Mouse (Mus musculus) macrophage (primary cell): ENCODE data around the gene Ccser2. TPM values are rescaled to one million over a fixed set of nuclear protein-coding genes. Genes with fewer than 3 reads are reported as not detected.

Experiments
- H3K27ac ChIP-seq: fragments of 350-480 bp; formaldehyde crosslinking; 2 replicates; pipeline ENCODE4 v1.9.0; 2021
- H3K36me3 ChIP-seq: fragments of 350-480 bp; formaldehyde crosslinking; 2 replicates; pipeline ENCODE4 v1.9.0; 2021; ENCODE audit errors: inconsistent target
- H3K4me3 ChIP-seq: fragments of 350-480 bp; formaldehyde crosslinking; 2 replicates; pipeline ENCODE4 v1.9.0; 2021; ENCODE audit errors: inconsistent target
- H3K79me2 ChIP-seq: fragments of 350-480 bp; formaldehyde crosslinking; 2 replicates; pipeline ENCODE4 v1.9.0; 2021; ENCODE audit errors: inconsistent target
- WGBS: methylation state at CpG from one replicate; pipeline ENCODE4 v1.1.7; 2026; ENCODE audit warnings: inconsistent platforms; ENCODE audit not compliant: missing documents; 5-methylcytosine and 5-hydroxymethylcytosine counted together
- polyA plus RNA-seq: library from polyadenylated mRNA; stranded (reverse); fragments of 250-400 nt; gene quantifications from 3 replicates; pipeline ENCODE4 v1.2.4, GENCODE M21; 2018; ENCODE audit warnings: inconsistent platforms

Ccser2 gene
- polyA plus RNA-seq, 1 experiment from 2014 or later = 11.6 TPM

- Histone ChIP-seq H3K36me3 (no peaks in the 10 kb centered on the region), H3K4me3 (no peak overlapping the region), H3K27ac (no peak overlapping the region), H3K79me2 (peaks cover 77% of the 10 kb centered on the region)
- 100% methylated on average over 3 of the region's 3 CpGs for WGBS
Measured at GRCm38 (mm10) chr14:36965421-36965820, 3.2 kb downstream of the Ccser2 start.

GRCm38 (mm10) chr14:36962477-36962876, 6.1 kb downstream of the Ccser2 start:
- Histone ChIP-seq H3K36me3 (no peaks in the 10 kb centered on the region), H3K27ac (no peak overlapping the region), H3K4me3 (no peak overlapping the region), H3K79me2 (peaks cover 92% of the 10 kb centered on the region)
- WGBS = 66% methylated on average over 2 of the region's 2 CpGs

- H3K4me3 ChIP-seq = no peak overlapping the region
- H3K27ac ChIP-seq = no peak overlapping the region
- no peaks in the 10 kb centered on the region for H3K36me3 ChIP-seq
- H3K79me2 ChIP-seq = peaks cover 45% of the 10 kb centered on the region
- 96% methylated on average over 6 of the region's 6 CpGs for WGBS
Measured at GRCm38 (mm10) chr14:36957719-36958118, 10.9 kb downstream of the Ccser2 start.

- no peak overlapping the region for H3K27ac ChIP-seq
- WGBS = 72% methylated on average over 6 of the region's 6 CpGs
Measured at GRCm38 (mm10) chr14:36957261-36957660, 11.3 kb downstream of the Ccser2 start.

DNA sequence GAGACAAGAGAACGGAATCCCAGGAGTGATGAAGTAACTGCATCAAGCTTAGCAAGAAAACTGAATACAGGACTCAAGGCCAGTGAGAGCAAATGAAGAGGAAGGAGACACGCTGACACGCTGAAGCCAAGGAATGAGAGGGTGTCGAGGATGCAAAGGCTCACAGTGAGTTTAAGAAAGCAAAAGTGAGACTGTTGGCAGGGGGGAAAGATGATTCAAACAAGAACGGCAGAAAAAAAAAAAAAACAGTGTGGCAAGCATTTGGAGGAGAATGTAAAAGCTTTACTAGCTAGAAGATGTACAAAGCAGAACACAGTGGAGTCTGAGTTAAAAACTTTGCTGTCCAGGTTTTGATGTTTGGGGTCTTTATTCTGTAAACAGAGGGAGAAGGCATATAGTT, 11.9 kb downstream of the Ccser2 start:
- 72% methylated on average over 5 of the region's 5 CpGs for WGBS
- no peak overlapping the region for H3K4me3 ChIP-seq
- peaks cover 35% of the 10 kb centered on the region for H3K79me2 ChIP-seq
- no peaks in the 10 kb centered on the region for H3K36me3 ChIP-seq
- no peak overlapping the region for H3K27ac ChIP-seq

More at GRCm38 (mm10) chr14:36957261-36957660, 11.3 kb downstream of the Ccser2 start:
- H3K36me3 ChIP-seq = no peaks in the 10 kb centered on the region
- peaks cover 40% of the 10 kb centered on the region for H3K79me2 ChIP-seq
- H3K4me3 ChIP-seq = no peak overlapping the region

GRCm38 (mm10) chr14:36952687-36953426, 15.7 kb downstream of the Ccser2 start:
- H3K4me3 ChIP-seq = no peak overlapping the region
- 39% methylated on average over 10 of the region's 10 CpGs for WGBS

GRCm38 (mm10) chr14:36952142-36952541, 16.4 kb downstream of the Ccser2 start:
- Histone ChIP-seq H3K27ac (no peak overlapping the region), H3K4me3 (no peak overlapping the region), H3K79me2 (peaks cover 6% of the 10 kb centered on the region; the same call in 1 of the 2 replicates), H3K36me3 (no peaks in the 10 kb centered on the region)
- 6% methylated on average over 2 of the region's 2 CpGs for WGBS

More at GRCm38 (mm10) chr14:36952687-36953426, 15.7 kb downstream of the Ccser2 start:
- H3K27ac ChIP-seq = no peak overlapping the region
- no peaks in the 10 kb centered on the region for H3K36me3 ChIP-seq
- peaks cover 10% of the 10 kb centered on the region; the same call in 1 of the 2 replicates for H3K79me2 ChIP-seq

DNA sequence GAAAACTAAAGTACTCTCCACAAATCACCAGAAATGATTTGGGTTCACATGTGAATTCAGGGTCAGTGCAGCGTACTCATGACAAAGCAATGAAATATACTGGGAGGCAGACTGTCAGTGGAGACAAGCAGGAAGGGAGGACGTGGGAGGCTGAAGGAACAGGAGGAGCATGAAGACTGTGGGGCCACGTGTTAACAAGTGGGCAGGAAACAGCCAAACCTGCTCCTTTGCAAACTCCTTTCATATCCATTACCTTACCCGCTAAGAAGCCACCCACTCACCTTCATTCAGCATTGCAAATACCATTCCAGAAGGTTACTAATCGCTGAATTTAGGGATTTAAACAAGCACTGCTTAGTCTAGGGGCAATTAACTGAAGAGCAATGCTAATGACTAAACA, 25.9 kb downstream of the Ccser2 start:
- 59% methylated on average over 5 of the region's 5 CpGs for WGBS
- no peak overlapping the region for H3K27ac ChIP-seq
- H3K79me2 ChIP-seq = no peaks in the 10 kb centered on the region
- H3K4me3 ChIP-seq = no peak overlapping the region
- H3K36me3 ChIP-seq = peaks cover 3% of the 10 kb centered on the region; the same call in 1 of the 2 replicates

DNA sequence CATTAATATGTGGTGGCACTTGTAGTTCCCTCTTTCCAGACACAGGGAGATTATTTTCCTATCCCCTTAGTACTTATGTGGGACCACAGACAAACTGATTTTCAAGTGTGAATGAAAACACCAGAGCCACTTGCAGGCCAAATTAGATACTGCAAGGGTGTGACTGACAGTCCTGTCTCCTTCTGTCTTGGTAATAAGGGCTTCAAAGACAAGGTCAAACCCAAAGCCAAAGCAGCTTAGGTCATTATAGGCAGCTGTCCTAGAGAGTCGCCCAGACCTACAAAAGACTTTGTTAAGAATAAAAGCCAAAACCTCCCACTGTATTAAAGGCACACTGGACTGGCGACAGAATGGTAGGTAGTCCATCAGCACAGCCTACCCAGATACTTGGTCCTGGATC, 30.6 kb downstream of the Ccser2 start:
- whole genome bisulfite sequencing = 100% methylated on average over 2 of the region's 2 CpGs
- Histone ChIP-seq H3K36me3 (peaks cover 5% of the 10 kb centered on the region; the same call in 1 of the 2 replicates), H3K27ac (no peak overlapping the region), H3K79me2 (no peaks in the 10 kb centered on the region), H3K4me3 (no peak overlapping the region)

DNA sequence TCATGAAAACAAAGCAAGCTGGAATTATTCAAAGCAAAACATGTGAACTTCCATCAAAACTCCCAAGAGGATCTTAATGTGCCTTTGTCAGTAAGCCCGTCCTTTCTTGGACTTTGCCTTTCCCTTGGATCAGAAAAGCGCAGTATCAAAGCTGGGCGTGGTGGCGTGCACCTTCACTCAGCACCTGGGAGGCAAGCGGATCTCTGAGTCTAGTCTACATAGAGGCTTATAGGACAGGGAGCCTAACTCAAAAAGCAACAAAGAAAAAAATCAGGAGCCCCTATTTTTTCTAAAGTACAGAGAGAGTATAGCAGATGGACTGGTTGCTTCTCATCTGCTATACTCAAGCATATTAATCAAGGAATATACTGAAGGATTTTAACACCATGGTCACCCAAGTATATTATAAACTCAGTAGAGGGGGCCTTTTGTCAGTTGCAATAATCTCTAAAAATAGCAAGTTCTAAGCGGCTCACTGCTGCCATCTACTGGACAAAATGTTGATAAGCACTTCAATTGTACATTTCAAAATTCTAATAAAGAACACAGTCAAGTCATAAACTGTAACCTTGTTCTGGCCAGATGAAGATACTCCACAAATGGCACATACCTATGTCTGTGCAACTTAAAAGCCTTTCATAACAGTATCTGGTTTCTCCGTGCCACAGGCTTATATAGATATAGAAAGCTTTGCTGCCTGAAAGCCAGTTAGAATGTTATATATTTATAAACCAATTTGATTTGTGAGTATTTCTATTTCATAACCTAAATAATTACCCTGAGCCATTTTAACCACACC, 31.3 kb downstream of the Ccser2 start:
- Histone ChIP-seq H3K79me2 (no peaks in the 10 kb centered on the region), H3K36me3 (peaks cover 5% of the 10 kb centered on the region; the same call in 1 of the 2 replicates), H3K27ac (no peak overlapping the region), H3K4me3 (no peak overlapping the region)
- 78% methylated on average over 7 of the region's 7 CpGs for WGBS

DNA sequence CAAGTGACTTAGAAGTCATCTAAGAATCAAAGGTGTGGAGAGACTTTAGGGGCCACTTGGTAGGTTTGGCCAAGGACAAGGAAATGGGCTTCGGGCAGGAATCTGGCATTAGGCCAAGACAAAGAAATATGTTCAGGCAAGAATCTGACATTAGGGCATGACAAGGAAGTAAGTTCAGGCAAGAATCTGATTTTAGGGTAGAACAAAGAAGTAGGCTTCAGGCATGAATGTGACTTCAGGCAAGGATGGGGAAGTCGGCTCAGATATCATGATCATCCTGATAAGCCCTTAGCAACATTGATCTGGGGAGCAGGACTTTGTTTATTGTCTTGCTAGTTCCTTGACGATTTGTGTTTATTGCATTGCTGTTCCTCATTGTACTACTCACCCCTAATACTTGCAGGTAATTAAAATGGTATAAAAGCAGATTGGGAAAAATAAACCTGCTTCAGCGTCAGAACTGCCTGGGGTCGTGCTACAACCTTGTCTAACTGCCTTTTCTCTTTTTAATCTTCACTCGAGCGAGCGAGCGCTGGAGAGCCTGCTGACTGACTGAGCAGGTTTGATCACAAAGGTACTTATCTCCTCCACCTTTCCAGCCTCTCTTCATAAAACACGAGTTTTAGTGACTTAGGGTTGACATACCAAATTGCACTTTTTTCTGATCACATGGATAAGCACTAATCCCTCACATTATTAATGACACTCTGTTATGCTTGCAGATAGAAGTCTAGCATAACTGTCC, 35.8 kb downstream of the Ccser2 start:
- Histone ChIP-seq H3K36me3 (peaks cover 3% of the 10 kb centered on the region; the same call in 1 of the 2 replicates), H3K79me2 (no peaks in the 10 kb centered on the region), H3K27ac (no peak overlapping the region), H3K4me3 (no peak overlapping the region)
- 67% methylated on average over 10 of the region's 10 CpGs for WGBS

DNA sequence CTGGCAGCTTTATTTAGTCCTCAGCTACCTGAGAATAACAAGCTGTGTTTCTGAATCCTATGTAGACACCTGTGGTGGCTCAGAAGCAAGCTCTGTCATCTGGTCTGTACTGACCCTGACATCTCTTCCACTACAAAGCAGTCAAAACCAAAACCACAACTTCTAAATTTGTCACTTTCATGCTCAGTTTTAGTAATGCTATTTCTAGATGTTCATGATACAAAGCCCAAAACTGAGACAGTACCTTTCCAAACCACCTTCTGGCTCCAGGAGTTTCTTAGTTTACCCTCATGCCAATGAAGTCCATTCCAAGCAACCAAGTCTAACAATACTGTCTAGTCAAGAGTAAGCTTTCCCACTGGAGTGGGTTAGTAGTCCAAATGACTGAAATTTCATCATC, 36.5 kb downstream of the Ccser2 start:
- Histone ChIP-seq H3K27ac (no peak overlapping the region), H3K4me3 (no peak overlapping the region), H3K36me3 (no peaks in the 10 kb centered on the region), H3K79me2 (no peaks in the 10 kb centered on the region)

GRCm38 (mm10) chr14:36923383-36923782, 45.2 kb downstream of the Ccser2 start:
- no peak overlapping the region for H3K27ac ChIP-seq
- WGBS = 85% methylated on average over 3 of the region's 3 CpGs
- no peaks in the 10 kb centered on the region for H3K79me2 ChIP-seq
- H3K36me3 ChIP-seq = peaks cover 5% of the 10 kb centered on the region; the same call in 1 of the 2 replicates
- no peak overlapping the region for H3K4me3 ChIP-seq

- Histone ChIP-seq H3K36me3 (peaks cover 8% of the 10 kb centered on the region), H3K79me2 (no peaks in the 10 kb centered on the region), H3K4me3 (no peak overlapping the region), H3K27ac (no peak overlapping the region)
- 84% methylated on average over 5 of the region's 5 CpGs for WGBS
Measured at GRCm38 (mm10) chr14:36921346-36922049, 47.1 kb downstream of the Ccser2 start.
